Mouse (Mus musculus): ENCODE data around the gene Vapb.

Vapb gene

DNA sequence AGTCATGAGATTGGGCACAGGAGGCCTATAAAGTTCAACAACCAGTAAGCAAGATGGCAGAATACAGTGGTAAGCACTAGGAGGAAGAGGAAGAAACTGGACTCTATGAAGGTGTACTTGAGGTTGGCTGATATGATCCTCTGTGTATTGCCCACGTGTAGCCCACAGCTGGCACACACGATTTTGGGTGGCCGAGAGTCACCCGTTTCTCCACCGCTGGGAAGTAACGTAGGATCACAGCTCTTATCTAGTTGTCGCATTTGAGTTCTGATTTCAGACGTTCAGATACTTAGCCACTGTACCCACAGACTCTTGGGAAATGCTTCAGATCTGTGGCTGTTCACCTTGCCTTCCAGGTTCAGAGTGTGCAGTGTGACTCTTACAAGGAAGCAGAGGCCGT is 921 bp downstream of the Vapb start:
- DNase-seq, result no peak

DNA sequence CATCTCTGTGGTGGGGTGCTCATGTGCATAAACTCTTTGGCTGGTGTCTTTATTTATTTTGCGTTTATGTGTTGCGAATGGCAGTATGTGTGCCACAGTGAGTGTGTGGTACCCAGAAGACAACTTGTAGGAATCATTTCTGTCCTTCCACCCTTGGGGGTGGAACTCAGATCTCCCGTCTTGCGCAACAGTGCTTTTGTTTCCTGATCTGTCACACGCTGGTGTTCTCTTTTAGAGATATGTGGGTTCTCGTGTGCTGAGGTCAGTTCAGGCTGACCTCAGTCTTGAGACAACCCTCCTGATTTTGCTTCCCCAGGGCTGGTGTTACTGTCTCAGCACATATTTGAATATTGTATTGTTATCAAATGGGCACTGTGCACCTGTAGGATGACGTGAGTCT is 1.8 kb downstream of the Vapb start:
- DNase-seq, result no peak

DNA sequence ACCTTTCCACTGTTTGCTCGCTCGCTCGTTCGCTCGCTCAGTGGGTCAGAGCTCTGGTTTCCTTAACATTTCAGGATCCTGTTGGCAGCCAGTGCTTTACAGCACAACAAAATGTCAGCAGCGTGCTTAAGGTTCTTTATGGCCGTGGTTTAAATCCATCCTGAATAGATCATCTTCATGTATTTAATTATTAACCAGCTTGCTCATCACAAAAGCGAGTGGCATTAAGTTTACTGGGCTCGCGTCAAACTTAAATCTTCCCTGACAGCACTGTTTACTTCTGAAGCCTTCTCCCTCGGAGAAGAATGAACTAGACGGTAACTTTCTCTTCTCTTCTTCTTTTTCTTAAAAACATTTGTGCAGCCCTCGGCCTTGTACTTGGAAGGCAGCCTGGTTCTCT is 4.8 kb downstream of the Vapb start:
- DNase-seq, result no peak

DNA sequence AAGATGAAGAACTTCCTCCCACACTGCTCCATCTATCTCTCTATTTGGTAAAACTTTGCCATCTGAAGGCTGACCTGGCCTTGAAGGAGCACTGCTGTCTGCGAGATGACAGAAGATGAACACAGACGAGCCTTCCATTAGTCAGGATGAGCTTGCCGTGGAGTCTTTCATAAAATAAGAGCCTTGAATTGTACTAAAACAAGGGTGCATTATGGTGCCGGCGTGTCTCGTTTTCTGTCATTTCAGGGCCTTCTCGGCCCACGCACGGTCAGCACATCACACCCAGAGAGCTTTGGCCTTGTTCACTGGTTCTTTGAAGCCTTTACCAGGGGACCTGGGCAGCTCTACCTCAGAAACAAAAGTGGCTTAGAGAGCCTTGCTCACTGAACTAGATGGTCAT is 5.4 kb downstream of the Vapb start:
- no peak for DNase-seq

- DNase-seq, result no peak
These were observed 6.9 kb downstream of the Vapb start for GRCm38 (mm10) chr2:173744070-173744815.

DNA sequence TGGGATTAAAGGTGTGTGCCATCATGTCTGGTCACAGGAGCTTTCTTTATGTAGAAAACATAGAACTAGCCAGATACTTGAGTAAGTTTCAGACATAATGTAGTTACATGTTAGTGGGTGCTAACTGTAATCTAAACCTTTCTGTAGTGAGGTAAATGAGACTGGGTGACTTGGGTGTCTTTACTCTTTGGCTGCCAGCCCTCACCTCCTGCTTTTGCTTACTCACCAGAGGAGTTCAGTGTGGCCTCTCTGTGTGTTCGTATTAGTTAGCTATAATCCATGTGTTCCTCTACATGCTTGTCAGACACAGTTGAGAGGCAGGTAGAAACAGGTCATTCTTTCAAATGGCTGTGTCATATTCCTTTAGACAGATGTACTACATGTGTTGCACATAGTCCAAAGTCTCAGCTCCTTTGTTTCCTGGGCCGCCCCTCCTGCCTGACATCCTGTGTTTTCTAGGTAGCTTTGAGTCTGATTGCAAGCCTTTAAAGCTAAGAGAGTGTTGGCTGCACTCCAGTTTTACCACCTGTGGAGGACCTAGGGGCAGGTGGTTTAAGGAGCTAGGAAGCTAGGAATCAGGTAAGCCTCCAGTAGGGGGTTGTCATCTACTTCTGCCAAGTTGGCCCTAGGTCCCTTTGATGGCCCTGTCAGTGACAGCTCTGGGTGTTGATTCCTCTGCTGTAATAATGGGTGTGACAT is 11.8 kb downstream of the Vapb start:
- DNase-seq, result peak; percentile 8

- DNase-seq, result no peak
These were observed 18.3 kb downstream of the Vapb start for GRCm38 (mm10) chr2:173755433-173756144.

- no peak for DNase-seq
These were observed 20.4 kb downstream of the Vapb start for GRCm38 (mm10) chr2:173757624-173758155.

DNA sequence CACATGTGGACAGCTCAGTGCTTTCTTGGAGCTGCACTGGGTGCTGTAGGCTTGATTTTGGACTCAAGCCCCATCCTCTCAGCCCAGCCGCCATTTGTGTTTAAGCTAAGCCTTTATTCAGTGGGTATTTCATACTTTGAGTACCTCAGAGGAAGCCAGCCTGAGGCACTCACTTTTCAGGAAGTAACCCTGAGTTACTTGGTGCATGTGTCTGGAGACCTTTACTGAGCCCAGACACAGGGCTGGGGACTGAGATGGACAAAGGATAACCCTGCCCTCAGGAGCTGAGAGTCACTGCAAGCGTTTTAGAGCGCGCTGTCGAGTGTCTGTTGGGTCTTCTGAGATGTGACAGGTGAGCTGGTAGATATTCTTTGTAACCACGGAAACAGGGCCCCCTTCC is 23.3 kb downstream of the Vapb start:
- DNase-seq, result no peak

DNA sequence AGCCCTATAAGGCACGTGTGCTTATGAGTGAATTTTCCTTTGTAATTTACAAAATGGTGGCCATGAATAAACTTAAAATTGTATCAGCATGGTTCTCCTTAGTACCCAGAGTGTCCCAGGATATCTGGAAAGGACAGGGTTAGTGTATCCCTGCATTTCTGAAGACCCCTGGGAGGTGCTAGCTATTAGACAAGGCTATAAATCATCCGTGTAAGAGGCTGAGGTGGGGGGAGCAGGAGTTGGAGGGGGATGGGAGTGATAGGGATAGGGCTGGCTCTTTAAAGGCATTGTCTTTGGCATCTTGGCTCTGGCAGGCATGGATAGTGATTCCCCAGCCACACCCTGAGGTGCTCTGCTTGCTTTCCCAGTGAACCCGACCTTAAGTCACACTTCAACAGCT is 27.3 kb downstream of the Vapb start:
- no peak for DNase-seq

DNA sequence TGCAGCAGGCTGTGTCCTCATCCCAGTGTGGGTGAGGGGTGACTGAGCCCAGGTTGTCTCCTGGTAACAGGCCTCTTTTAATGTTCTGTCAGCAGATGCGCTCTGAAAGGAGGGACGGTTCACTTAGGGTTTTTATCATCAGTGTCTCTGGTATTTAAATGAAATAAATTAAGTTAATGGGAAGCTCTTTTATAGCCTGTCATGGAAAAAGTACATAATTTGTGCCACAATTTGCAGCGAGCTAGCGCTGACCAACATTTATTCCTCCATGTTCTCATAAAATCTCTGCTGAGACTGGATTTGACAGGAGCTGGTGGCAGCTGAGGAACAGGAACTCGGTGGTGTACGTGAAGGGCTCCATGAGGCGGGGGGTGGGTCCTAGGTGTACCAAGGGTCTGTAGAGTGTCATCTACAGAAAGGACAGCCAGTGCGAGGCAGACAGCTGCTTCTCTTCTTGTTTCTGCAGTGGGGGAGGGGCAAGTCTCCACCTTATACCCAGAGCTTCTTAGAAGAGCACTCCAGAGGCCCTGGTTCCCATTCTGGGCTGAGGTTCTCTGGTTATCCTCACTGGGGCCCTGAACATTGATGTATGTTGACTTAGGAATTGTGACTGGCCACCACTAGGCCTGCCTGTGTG is 30.8 kb downstream of the Vapb start:
- no peak for DNase-seq

- no peak for DNase-seq
These were observed 31.9 kb downstream of the Vapb start for GRCm38 (mm10) chr2:173769183-173769582.

- no peak for DNase-seq
These were observed 33.3 kb downstream of the Vapb start for GRCm38 (mm10) chr2:173770620-173771019.

- DNase-seq, result peak; percentile 48
These were observed 34.4 kb downstream of the Vapb start for GRCm38 (mm10) chr2:173771706-173772105.

GRCm38 (mm10) chr2:173775556-173775955 is 38.2 kb downstream of the Vapb start:
- DNase-seq, result no peak

- no peak for DNase-seq
These were observed 38.8 kb downstream of the Vapb start for GRCm38 (mm10) chr2:173776108-173776507.

GRCm38 (mm10) chr2:173780931-173781330 is 43.6 kb downstream of the Vapb start:
- DNase-seq, result no peak

DNA sequence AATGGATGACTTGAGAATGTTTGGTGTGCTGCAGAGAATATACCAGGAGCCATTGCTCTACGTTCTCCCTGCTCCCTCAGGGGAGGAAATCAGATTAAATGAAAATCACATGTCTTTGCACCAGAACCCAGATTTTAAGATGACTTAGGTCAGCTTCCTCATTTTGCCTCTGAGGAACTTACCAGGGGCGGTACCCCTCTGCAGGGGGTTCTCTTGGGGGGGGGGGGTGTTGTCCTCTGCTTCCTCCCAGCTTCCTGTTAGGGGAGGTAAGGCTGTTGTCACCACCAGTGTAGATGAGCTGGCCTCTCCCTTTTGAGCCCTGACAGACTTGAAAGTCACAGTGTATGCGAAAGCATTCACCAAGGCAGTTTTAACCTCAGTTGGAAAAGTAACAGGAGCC is 47.1 kb downstream of the Vapb start:
- no peak for DNase-seq

GRCm38 (mm10) chr2:173784884-173785283 is 47.6 kb downstream of the Vapb start:
- DNase-seq, result no peak

DNA sequence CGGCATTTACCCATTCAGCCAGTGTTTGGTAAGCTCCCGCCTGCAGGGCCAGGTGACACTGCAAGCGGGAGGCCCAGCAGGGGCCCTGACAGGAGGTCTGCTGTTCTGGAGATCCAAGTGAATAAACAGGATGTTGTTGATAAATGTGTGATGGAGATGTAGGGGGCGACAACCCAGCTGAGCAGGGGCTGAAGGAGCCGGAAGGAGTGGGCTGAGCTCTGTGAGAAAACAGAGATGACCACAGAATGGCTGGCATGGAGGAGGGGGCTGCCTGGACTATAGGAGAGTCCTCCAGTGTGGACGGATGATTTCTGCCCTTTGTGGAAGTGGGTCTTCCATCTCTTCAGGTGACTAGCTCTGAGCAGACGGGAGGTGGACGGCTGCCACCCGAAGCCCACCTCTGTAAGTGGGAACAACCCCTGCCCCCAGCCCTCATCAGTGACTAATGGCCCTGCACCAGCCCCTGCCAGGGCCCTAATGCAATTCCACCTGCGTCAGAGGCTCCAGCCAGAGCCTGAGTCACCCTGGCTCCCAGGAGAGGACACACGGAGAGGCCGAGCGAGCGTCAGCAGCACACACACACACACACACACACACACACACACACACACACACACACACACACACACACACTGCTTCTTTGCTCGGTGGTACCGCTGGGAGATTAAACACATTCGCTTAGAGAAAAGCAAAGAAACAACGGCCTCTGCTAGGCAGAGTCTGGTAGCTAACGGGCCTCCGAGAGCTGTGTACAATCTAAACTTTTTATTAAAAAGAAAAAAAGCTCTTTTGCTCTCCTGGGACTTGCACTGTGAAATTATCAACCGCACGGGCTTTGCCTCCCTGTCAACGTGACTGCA is 52.9 kb downstream of the Vapb start:
- no peak for DNase-seq

DNA sequence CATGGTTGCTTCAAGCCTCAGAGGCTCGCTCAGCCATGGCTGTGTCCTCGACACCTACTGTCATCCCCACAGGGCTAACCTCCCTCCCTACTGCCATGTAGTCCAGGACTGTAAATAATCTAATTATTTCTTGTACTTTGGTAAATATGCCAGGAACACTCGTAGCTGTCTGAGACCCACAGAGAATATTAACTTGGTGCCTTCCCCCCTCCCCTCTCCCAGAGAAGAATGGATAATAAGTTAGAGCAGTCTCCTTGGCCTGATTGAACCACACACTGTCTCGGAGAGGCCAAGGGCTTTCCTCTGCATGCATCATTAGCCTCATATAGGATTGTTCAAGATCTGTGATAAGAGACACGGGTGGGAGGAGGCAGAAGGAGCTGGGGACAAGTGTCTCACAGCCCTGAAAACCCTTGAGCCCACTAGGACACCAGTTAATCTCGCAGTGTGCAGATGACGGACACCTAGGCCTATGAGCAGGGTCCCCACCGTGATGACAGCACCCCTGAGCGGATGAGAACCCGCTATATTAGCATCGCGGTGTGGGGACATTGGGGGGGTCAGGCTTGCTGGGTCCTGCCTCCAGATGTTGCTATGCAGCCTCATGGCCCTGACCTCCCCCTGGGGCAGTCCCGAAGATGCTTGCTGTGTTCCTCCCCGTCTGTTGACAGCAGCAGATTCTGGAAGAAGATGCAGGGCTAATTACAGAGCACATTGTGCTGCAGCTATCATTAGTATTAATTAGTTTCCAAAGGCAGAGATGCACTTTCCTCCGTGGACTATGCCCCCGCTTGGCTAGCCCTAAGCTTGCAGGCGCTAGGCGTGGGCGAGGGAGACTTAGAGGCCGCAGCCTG is 54.8 kb downstream of the Vapb start:
- no peak for DNase-seq

Data from lung, postnatal 14 days (tissue).